Mouse (Mus musculus) forebrain, embryonic 11.5 days (tissue): ENCODE measurements around the gene Katnb1. TPM values are rescaled to one million over a fixed set of nuclear protein-coding genes. Genes with fewer than 3 reads are reported as not detected.

Experiments
- ATAC-seq: fragments of 200-750 bp; cut with Nextera tagmentation; replicated peaks from 2 replicates; pipeline ENCODE4 v1.8.0; 2017; ENCODE audit warnings: moderate TSS enrichment; ENCODE audit not compliant: low FRiP score
- DNase-seq: peaks from one replicate; pipeline ENCODE4 v3.0.0-alpha.2; 2017; ENCODE audit warnings: low spot score
- H3K27ac ChIP-seq: fragments of 300-500 bp; sonication (generic); 2 replicates; pipeline ENCODE4 v1.5.1; 2014; ENCODE audit warnings: low read depth, low read length
- H3K27me3 ChIP-seq: fragments of 300-500 bp; sonication (generic); 2 replicates; pipeline ENCODE4 v1.6.1; 2014; ENCODE audit warnings: mild to moderate bottlenecking, low read length, mixed read lengths; ENCODE audit not compliant: control insufficient read depth, insufficient read depth
- H3K36me3 ChIP-seq: fragments of 300-500 bp; sonication (generic); 2 replicates; pipeline ENCODE4 v1.6.1; 2014; ENCODE audit warnings: mild to moderate bottlenecking, low read length, moderate library complexity, mixed read lengths; ENCODE audit not compliant: control insufficient read depth, insufficient read depth
- H3K4me1 ChIP-seq: fragments of 300-500 bp; sonication (generic); replicated peaks from 2 replicates; pipeline ENCODE4 v1.6.1; 2014; ENCODE audit warnings: low read length, mixed read lengths; ENCODE audit not compliant: control insufficient read depth, insufficient read depth
- H3K4me2 ChIP-seq: fragments of 300-500 bp; sonication (generic); 2 replicates; pipeline ENCODE4 v1.6.1; 2014; ENCODE audit warnings: low read depth, mild to moderate bottlenecking, low read length, moderate library complexity, mixed read lengths; ENCODE audit not compliant: severe bottlenecking
- H3K4me3 ChIP-seq: fragments of 300-500 bp; sonication (generic); 2 replicates; pipeline ENCODE4 v1.5.1; 2014; ENCODE audit warnings: low read depth, low read length
- H3K9ac ChIP-seq: fragments of 300-500 bp; sonication (generic); 2 replicates; pipeline ENCODE4 v1.6.1; 2014; ENCODE audit warnings: low read length
- H3K9me3 ChIP-seq: fragments of 300-500 bp; sonication (generic); 2 replicates; pipeline ENCODE4 v1.6.1; 2016; ENCODE audit warnings: low read length, mixed read lengths; ENCODE audit not compliant: control insufficient read depth
- WGBS: fragments of 180-500 bp; shearing (Covaris S2); extraction: QIAGEN DNeasy Blood & Tissue Kit; methylation state at CpG from one replicate; pipeline ENCODE4 v1.1.7; 2014; 5-methylcytosine and 5-hydroxymethylcytosine counted together
- polyA plus RNA-seq: library from polyadenylated mRNA; unstranded; fragments of >200 nt; fragmentation: Nextera tagmentation; extraction: Ambion mirVana; gene quantifications from 2 replicates; pipeline ENCODE4 v1.2.1, GENCODE M21; 2014

The Katnb1 gene
- polyA plus RNA-seq, 1 experiment from 2014 or later, result 37.5 TPM

DNA sequence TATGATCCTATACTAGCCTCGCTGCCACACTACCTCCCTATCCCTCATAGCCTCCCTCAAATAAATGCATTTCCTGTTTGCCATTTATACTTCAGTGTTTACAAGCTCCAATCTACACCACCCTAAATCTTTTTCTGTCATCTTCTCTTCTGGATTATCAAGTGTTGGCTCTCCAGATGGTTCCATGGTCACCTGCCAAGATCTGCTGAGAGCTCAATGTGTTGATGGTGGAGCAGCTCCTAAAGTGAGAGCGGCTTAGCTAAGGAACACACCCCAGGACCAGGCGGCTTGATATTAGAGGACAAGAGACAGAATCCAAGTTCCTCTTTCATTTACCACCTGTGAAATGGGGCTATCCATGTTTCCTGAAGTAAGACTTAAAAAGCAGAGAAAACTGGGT lies 2.9 kb upstream of the Katnb1 start:
- H3K9me3 ChIP-seq, result no peaks in the 10 kb centered on the region
- no peak overlapping the region for H3K9ac ChIP-seq
- no peak for ATAC-seq
- H3K4me3 ChIP-seq, result no peak overlapping the region
- H3K4me2 ChIP-seq, result no peak overlapping the region
- H3K36me3 ChIP-seq, result no peaks in the 10 kb centered on the region
- 87% methylated on average over 3 of the region's 3 CpGs for WGBS
- H3K27me3 ChIP-seq, result no peaks in the 10 kb centered on the region
- no peaks in the 10 kb centered on the region; the same call in 1 of the 2 replicates for H3K4me1 ChIP-seq
- no peak overlapping the region for H3K27ac ChIP-seq
- no peak for DNase-seq

DNA sequence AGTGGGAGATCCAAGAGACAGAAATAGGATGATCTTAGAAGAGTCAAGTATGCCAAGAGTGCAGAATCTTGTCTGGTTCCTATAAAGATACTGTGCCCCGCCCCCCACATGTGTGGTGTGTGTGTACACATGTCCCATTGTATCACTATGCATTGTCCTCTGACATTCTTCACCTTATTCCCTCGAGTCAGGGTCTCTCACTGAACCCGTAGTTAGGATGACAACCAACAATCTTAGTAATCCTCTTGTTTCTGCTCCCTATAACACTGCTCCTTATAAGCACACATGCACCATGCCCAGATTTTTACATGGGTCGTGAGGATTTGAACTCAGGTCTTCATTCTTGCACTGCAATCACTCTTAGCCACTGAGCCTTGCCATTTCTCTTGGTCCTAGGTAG lies 1.7 kb upstream of the Katnb1 start:
- H3K27me3 ChIP-seq, result no peaks in the 10 kb centered on the region
- H3K4me1 ChIP-seq, result no peaks in the 10 kb centered on the region; the same call in 1 of the 2 replicates
- H3K9ac ChIP-seq, result no peak overlapping the region
- H3K36me3 ChIP-seq, result no peaks in the 10 kb centered on the region
- no peaks in the 10 kb centered on the region for H3K9me3 ChIP-seq
- ATAC-seq, result no peak
- WGBS, result 89% methylated on average over 4 of the region's 4 CpGs
- no peak overlapping the region for H3K4me2 ChIP-seq
- no peak overlapping the region for H3K27ac ChIP-seq
- no peak for DNase-seq
- H3K4me3 ChIP-seq, result no peak overlapping the region

DNA sequence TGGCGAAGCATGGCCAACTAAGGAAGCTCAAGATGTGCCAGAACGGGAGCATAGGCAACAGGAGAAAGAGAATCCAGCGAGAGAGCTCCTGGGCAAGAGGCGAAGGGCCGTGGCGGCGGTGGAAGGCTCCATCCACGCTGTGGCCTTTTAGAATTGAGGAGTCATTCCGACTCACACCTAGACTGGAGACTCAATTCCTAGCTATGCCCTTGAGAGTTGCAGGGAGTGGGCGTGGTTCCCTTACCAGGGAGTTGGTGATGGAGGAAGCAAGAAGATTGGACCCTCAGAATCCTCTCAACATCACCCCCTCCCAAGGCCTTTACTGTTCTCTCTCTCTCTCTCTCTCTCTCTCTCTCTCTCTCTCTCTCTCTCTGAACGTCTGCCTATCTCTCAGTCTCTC lies 664 bp downstream of the Katnb1 start:
- Histone ChIP-seq H3K27me3 (no peaks in the 10 kb centered on the region), H3K4me2 (peak overlapping the region; percentile 84), H3K4me3 (peak overlapping the region; percentile 78), H3K4me1 (no peaks in the 10 kb centered on the region; the same call in 1 of the 2 replicates), H3K36me3 (no peaks in the 10 kb centered on the region), H3K9ac (peak overlapping the region; percentile 77), H3K9me3 (no peaks in the 10 kb centered on the region), H3K27ac (peak overlapping the region; percentile 37; the same call in 1 of the 2 replicates)
- no peak for ATAC-seq
- no peak for DNase-seq
- WGBS, result 10% methylated on average over 11 of the region's 11 CpGs

DNA sequence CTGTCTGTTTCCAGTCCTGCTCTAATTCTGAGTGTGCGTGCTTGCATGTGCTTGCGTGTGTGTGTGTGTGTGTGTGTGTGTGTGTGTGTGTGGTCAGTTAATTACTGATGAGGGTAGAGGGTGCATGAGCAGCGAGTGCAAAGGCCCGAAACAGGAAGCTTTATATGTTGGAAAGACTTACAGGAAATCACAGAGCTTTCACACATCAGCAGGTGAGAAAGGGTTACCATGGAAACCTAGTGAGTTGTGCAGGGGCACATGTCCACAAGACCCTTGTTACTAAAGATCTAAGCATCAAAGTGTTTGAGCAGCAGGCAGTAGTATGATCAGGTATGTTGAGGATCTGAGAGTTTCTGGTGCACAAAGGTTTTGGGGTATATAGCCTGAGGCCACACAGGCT lies 3.3 kb downstream of the Katnb1 start:
- 91% methylated on average over 4 of the region's 4 CpGs for WGBS
- Histone ChIP-seq H3K27me3 (no peaks in the 10 kb centered on the region), H3K9ac (no peak overlapping the region), H3K9me3 (no peaks in the 10 kb centered on the region), H3K36me3 (no peaks in the 10 kb centered on the region), H3K27ac (no peak overlapping the region), H3K4me1 (no peaks in the 10 kb centered on the region; the same call in 1 of the 2 replicates), H3K4me2 (no peak overlapping the region), H3K4me3 (no peak overlapping the region)
- DNase-seq (no peak), ATAC-seq (no peak)

DNA sequence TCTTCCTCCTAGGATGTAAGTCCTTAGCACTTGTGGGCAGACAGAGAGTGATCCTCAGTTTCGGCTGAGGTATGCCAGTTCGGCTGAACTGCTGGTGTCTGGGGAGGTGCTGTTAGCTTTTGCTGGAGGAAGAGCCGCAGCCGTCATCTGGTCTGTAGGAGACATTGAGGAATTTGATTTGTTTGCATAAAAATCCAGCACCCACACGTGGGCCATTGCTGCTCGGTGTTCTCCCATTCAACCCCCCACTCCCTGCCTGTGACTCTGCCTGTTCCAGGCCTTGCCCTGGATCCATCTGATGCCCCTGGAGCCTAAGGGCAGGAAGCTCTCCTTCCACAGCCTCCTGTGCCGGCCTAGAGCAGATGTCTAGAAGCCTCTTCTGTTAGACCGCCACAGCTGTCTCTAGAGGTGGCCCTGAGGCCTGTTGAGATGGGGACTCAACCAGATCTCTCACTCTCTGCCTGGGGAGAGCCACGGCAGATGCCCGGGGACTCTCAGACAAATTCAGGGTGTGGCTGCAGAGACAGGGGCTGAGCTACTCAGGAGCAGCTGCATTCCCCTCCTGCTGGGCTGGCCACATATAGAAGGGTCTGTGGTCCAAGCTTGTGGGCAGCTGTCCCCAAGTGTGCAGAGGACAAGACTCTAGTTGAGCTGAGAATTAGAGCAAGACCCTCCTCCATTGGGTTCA lies 3.9 kb downstream of the Katnb1 start:
- no peak for DNase-seq
- H3K9ac ChIP-seq, result no peak overlapping the region
- H3K9me3 ChIP-seq, result no peaks in the 10 kb centered on the region
- no peaks in the 10 kb centered on the region for H3K36me3 ChIP-seq
- H3K27me3 ChIP-seq, result no peaks in the 10 kb centered on the region
- no peak overlapping the region for H3K4me2 ChIP-seq
- no peaks in the 10 kb centered on the region; the same call in 1 of the 2 replicates for H3K4me1 ChIP-seq
- ATAC-seq, result no peak
- 89% methylated on average over 10 of the region's 10 CpGs for WGBS
- H3K4me3 ChIP-seq, result no peak overlapping the region
- no peak overlapping the region for H3K27ac ChIP-seq

DNA sequence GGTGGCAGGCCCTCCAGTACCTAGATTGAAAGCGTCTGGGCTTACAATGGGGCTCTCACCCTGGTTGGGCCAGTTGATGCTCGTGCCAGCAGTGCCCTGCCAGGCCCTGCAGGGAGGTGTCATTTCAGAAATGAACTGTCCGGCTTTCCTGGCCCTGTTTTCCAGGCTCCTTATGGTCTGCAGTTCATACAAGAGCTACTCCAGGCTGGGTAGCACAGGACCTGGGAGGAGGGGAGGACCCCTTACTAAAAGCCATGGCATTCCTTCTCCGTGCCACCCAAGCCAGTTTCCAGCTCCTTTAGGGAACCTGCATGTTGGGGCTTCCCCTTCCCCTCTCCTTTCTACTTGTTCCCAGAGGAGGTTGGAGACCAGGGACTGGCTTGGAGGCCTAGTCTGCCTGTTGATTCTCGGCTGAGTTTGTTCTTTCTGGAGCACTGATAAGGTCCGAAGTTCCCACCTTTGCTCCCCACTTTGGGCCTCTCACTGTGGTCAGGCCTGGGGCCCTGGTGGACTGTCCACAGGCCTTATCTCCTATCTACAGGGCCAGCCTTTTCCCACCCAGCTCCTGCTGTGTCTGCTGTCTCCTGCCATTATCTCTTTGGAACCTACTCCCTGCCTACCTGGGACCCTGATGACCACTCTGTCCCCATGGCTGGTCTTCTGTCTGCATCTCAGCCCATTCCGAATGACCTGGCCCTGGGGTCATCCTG lies 4.6 kb downstream of the Katnb1 start:
- Histone ChIP-seq H3K4me2 (no peak overlapping the region), H3K9me3 (no peaks in the 10 kb centered on the region), H3K36me3 (no peaks in the 10 kb centered on the region), H3K27ac (no peak overlapping the region), H3K9ac (no peak overlapping the region), H3K4me1 (no peaks in the 10 kb centered on the region; the same call in 1 of the 2 replicates), H3K27me3 (no peaks in the 10 kb centered on the region), H3K4me3 (no peak overlapping the region)
- WGBS, result 90% methylated on average over 7 of the region's 7 CpGs
- ATAC-seq, result no peak
- DNase-seq, result no peak

DNA sequence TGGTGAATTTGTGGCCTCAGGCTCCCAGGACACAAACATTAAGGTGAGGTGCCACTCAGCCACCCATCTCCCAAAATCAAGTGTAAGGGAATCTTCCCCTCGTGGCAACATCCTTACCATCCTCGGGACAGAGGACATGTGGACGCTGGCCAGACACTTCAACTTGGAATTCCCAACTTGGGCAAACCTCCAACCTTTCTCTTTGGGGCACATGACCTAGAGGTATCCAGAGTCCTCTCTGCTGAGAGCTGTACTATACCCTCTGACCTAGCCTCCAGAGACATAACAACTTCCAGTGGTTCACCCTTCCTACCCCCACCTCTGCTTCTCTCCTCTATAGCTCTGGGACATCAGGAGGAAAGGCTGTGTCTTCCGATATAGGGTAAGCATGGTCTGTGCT lies 12.6 kb downstream of the Katnb1 start:
- ATAC-seq, result no peak
- no peak overlapping the region for H3K9ac ChIP-seq
- no peaks in the 10 kb centered on the region for H3K4me1 ChIP-seq
- 94% methylated on average over 4 of the region's 4 CpGs for WGBS
- no peak overlapping the region for H3K4me3 ChIP-seq
- DNase-seq, result no peak
- H3K36me3 ChIP-seq, result no peaks in the 10 kb centered on the region; the same call in 1 of the 2 replicates
- no peak overlapping the region for H3K27ac ChIP-seq
- no peaks in the 10 kb centered on the region for H3K9me3 ChIP-seq
- no peak overlapping the region for H3K4me2 ChIP-seq
- no peaks in the 10 kb centered on the region for H3K27me3 ChIP-seq

DNA sequence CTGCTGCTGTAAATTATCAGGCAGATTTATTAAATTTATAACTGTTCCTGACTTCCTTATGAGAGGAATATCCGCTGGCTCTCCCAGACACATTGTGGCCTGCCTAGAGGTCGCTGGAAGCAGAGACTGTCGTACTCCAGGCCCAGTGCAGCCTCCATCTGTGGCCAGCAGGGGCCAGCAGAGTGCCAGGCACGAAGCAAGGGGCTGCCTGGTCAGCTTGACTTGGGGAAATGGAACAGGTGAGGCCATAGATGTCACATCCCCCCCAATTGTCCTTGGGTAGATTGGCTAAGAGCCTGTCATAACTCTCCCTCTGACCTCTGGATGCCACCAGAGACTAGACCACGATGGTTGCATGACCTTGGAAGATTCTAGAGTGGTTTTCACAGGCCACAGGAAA lies 18.0 kb downstream of the Katnb1 start:
- 35% methylated on average over 5 of the region's 5 CpGs for WGBS
- no peak overlapping the region for H3K9ac ChIP-seq
- ATAC-seq, result peak; percentile 51; the same call in 1 of the 2 replicates

More for the DNA sequence above, 18.0 kb downstream of the Katnb1 start:
- Histone ChIP-seq H3K4me2 (no peak overlapping the region), H3K4me1 (no peaks in the 10 kb centered on the region), H3K27me3 (no peaks in the 10 kb centered on the region), H3K27ac (no peak overlapping the region), H3K4me3 (no peak overlapping the region), H3K9me3 (no peaks in the 10 kb centered on the region), H3K36me3 (no peaks in the 10 kb centered on the region; the same call in 1 of the 2 replicates)
- DNase-seq, result peak; percentile 78
